Mouse (Mus musculus) heart, postnatal 4 days (tissue): ENCODE results near the gene Ccni. TPM values are rescaled to one million over a fixed set of nuclear protein-coding genes. Genes with fewer than 3 reads are reported as not detected.

Source experiments
- DNase-seq: peaks from one replicate; pipeline ENCODE4 v3.0.0; 2021
- total RNA-seq, 2 experiments: library from RNA; stranded (reverse); gene quantifications; 2 replicates each; pipeline ENCODE4 v1.2.3; 2021

Ccni gene
- total RNA-seq, 2 experiments from 2014 or later: 246 to 267 TPM

GRCm38 (mm10) chr5:93198232-93198631 lies 8.1 kb downstream of the Ccni start:
- DNase-seq: no peak

DNA sequence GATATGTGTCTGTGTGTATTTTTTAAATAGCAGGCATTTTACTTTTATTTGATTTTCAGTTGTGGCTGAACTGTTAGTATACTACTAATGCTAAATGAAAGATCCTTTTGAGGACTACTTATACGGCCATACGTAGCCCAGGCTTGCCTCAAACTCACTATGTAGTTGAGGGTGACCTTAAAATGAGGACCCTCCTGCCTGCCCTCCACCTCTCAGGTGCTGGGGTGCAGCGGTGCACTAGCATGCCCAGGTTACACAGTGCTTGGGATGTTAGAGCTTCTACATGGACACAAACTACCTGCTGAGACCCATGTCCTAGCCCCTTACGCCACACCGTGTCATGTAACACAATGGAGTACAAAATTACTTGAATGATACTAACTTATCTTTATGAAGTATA lies 15.9 kb downstream of the Ccni start:
- no peak for DNase-seq

DNA sequence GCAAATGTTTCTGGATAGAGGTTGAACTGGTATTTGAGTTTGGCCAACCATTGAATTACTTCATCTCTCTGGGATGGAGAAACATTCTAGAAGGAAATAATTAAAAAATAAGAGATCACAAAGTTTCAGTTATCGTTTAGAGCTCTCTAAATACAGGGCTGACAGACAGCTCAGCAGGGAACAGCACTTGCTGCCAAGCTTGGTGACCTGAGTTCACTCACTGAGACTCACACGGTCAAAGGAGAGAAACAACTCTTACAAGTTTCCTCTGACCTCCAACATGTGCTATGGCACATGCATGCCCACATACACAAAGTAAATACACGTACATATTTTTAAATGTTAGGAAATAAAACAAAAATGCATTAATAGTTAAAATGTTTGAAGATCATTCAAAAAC lies 16.7 kb downstream of the Ccni start:
- no peak for DNase-seq

DNA sequence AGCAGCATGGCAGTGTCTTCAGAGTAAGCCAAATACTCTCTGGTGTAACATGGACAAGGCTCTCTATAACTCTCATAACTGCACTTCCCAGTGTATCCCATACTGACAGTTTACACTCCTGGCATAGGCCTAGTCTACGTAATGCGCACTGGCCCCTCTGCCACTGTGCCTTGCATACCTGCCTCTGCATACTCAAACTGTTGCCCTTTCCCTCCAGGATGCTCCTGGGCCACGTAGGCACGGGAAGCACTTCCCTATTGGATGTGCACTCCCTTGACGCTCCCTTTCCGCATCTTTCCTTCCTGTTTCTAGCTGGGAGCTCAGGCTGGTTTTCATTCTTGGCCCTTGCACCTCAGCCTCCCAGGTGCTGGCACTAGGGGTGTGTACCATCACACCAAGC lies 21.7 kb downstream of the Ccni start:
- no peak for DNase-seq

DNA sequence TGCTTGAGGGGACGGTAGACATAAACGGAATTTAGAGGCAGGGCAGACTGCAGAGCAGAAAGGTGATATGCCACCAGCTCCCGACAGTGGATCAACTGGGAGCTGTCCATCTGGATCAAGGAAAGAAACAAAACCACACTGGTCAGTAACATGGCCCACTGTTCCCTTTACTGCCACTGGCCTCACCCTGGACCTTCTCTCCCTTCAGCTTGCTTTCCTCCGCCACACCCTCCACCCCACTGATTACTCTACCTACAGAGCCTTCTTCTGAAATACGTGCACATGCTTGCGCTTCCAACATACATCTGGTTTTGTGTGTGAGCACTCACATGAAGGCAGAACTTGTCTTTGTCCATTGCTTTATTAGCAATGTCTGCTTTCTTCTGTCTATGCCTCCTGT lies 23.0 kb downstream of the Ccni start:
- no peak for DNase-seq

DNA sequence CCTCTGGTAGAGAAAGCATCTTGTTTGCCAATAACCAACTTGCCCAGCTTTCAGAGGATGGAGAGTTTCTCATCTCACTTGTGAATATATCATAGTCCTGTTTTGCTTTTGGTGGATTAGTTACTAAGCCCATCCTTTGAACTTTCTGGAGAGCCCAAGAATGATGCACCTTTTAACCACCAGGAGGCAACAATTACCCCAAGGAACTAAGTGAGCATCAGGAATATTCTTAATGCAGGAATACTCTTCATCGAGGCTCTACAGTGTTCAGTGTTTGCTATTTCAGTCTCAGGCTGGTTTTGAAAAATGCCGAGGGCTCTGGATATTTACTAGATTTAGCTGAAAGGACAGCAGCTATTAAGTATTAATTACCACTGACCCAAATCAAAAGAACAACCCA lies 26.0 kb downstream of the Ccni start:
- no peak for DNase-seq

DNA sequence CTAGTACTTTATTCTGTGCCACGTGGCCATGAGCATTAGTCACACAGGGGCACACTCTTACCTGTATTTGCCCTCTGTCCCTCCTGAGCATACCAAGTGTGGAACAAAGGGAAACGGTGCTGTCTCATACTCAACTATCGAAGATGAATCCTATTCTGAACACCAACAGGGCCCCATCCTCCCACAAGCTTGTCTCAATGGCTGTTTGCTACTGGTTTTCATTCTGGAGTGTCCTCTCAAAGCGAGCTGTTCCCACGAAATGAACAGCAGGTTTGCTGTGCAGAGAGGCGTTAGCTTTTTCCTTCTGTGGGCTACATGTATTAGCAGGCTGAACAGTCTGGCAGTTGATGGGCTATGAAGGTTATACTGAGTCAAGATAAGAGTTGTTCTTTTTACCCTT lies 27.7 kb downstream of the Ccni start:
- no peak for DNase-seq

DNA sequence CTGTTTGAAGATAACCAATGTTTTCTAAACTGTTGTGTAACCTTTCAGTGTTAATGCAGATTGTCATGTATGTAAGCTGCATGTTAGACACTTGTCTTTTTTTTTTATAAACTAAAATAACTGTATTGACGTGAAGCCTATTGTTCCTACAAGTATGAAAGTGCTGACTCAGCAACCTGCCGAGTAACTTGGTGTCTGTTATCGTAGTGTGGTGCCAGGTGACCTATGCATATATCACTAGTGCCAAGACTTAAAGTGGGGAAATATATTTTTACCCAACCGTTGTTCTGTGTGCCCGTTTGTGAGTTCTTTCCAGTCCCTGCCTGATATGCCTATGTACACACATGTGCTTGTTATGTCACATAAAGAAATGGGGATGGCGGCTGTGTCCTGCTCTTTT lies 31.6 kb downstream of the Ccni start:
- no peak for DNase-seq

DNA sequence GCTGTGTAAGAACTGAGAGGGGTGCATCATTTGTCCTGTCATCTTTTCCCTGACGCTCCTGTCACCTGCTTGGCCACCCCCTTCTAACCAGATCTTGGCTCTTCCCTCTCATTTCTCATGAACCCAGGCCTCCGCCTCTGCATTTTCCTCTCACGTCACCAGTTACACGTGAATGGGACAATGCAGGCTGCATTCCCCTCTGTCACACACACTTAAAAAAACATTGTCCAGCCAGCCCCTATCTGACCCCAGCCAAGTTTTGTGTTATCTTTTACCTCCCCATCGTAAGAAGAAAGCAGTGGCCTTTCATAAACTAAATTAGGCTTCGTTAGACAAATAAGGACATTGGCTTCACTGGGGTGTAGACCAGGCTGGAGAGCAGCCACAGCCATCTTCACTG lies 33.8 kb downstream of the Ccni start:
- no peak for DNase-seq

- no peak for DNase-seq
Observed at GRCm38 (mm10) chr5:93171420-93171819, 34.9 kb downstream of the Ccni start.

GRCm38 (mm10) chr5:93168654-93169053 lies 37.6 kb downstream of the Ccni start:
- DNase-seq: peak; percentile 2

GRCm38 (mm10) chr5:93167919-93168516 lies 38.3 kb downstream of the Ccni start:
- DNase-seq: peak; percentile 4

DNA sequence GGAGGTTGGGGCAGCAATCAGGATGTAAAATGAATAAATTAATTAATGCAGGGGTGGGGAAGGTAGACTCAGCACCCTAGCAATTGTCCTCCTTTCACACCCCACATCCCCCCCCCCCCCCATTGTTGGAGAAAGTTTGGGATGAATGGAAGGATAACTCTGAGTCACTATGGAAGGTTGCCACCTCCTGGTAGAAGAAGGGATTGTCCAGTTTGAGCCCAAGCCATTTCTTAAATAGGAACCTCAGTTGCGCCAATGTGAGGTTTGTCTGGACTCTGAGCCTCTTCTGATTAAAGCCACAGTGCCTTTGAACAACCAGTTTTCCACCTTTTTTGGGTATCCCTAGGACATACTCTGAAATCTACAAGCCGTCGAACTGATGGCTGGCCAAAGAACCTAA lies 42.8 kb downstream of the Ccni start:
- peak; percentile 74 for DNase-seq

- no peak for DNase-seq
Observed at GRCm38 (mm10) chr5:93154401-93154800, 51.9 kb downstream of the Ccni start.

DNA sequence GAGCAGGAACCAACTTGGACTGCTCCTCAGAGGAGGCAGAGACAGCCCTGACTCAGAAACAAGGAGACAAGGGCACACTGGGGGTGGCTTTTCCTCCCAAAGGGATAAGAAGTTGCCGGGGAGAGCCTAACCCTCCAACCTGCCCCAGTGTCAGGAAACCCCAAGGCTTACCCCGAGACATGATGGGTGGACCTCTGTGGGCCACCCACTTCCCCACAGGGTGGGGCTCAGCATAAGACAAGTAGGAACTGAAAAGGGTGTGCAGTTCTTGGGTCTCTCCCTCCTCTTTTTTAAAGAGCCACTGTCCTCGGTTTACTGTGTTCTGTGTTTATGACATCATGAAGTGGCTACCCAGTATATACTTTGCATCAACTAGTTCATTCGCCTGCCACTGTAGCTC lies 53.8 kb downstream of the Ccni start:
- DNase-seq: no peak

GRCm38 (mm10) chr5:93151985-93152384 lies 54.3 kb downstream of the Ccni start:
- DNase-seq: no peak

DNA sequence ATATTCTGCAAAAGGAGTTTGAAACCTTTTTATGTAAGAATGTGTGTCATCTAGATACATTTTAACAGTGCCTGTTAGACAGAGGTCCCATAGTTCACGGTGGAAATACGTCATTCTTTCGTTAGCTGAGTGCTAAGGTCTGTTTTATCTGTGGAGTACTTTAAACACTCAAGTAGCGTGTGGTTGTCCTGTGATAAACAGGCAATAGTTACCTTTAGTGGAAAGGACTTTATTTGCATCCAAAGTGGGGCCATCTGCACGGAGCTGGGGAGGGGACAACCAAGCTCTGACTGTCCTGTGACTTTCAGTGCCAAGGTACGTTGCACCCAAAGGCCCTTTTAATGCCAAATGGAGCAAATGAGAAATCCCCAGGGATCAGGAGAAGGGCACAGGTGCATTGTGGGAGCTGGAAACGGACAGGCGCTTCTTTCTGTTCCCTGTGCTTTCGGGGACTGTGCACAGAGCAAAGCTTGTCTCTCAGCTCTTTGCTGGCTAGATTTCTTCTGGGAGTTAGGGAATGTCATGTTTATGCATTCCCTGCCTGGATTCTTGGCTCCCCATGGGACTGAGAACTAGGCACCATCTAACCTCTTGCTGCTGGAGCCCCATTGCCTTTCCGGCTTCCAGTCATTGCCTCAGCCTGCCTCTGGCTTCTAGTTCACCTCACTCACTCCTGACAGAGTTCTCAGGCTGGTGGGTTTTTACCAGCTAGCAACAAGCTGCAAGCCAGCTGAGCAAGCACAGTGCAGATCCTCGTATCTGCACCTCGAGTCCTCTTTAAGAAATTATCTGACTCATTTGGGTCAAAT lies 56.1 kb downstream of the Ccni start:
- no peak for DNase-seq

- DNase-seq: no peak
Observed at GRCm38 (mm10) chr5:93145504-93145903, 60.8 kb downstream of the Ccni start.

- no peak for DNase-seq
Observed at GRCm38 (mm10) chr5:93144874-93145273, 61.4 kb downstream of the Ccni start.

DNA sequence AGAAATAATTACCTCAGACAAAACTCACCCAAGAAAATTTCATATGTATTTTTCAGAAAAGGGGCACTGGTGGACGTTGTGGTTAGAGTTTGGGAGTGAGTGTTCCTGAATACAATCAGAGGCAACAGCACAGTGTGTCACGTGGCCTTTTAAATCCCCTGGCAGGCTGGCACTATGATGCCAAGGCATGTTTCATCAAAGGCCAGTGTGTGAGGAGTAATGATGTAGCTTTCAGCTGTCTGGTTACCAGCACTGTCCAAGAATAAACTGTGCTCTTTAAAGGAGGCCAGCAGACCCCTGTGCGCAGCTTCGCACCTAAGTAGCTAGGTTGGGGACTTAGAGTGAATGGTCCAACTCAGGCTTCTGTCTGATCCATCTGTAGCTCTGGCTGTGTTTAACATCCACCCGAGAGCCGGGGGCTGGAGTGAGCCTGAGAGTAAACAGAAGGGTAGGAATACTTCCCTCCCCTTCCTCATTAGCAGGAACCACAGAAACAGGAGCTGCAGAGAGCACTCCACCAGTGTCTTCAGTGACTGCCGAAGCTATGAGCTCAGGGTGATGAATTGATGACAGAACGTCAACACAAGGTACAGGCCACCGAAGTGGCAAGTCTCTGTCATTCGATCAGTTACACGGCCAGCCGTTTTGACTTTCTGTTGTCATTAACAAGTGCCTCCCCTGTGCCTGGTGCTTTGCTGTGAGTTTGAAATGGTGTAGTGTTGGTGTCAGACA lies 62.8 kb downstream of the Ccni start:
- DNase-seq: no peak

- no peak for DNase-seq
Observed at GRCm38 (mm10) chr5:93140747-93141146, 65.5 kb downstream of the Ccni start.

- DNase-seq: no peak
Observed at GRCm38 (mm10) chr5:93139350-93139749, 66.9 kb downstream of the Ccni start.

GRCm38 (mm10) chr5:93136956-93137586 lies 69.2 kb downstream of the Ccni start:
- peak; percentile 73 for DNase-seq
